Mouse (Mus musculus) heart, adult 9 months (tissue): Measurements from ENCODE around the gene Batf3.

Experiments
- DNase-seq, 2 experiments: peaks; one replicate each; pipeline ENCODE4 v3.0.0; 2022; ENCODE audit warnings: low spot score in 2 of 2

Batf3 gene

DNA sequence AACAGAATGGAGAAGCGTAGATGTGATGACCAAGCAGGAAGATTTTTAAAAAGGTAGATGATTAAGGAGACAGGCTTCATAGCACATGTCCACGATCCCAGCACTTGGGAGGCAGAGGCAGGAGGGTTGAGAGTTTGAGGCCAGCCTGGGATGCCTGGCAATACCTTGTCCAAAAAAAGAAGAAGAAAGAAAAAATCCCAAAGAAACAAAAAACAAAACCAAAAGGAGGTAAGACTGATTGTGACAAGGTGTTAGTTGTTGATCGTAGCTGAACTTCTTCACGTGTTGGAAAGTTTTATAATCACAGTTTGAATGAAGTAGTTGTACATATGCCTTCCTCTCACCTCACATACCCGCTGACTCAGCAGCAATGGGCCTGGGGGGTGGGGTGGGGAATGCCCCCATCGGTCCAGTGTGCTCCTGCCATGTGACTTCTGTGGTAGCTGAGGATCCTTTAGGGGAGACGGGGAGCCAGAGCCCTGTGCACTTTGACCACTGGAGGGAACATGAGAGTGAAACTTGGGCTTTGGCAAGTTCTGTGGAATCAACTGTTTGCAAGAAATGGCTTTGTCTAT, 11.3 kb upstream of the Batf3 start:
- DNase-seq, result no peak

DNA sequence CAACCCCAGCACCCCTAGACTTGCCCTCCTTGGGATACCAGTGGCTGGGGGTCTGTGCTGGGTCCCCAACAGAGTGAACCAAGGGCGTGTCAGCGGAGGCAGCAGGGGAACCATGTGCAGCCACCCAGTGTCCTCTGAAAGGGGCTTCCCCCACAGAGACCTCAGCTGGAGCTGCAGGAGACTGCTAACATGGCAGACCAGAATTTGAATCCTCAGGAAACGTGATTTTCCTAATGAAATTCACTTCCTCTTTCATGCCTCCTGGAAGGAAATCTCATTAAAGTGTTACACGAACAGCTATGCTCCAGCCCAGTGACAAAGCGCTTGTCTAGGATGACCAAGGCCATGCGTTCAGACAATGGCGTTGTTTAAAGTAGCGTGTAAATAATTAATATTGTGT, 10.7 kb upstream of the Batf3 start:
- no peak for DNase-seq

- no peak for DNase-seq
Measured at GRCm38 (mm10) chr1:191087955-191088354, 9.7 kb upstream of the Batf3 start.

- no peak for DNase-seq
Measured at GRCm38 (mm10) chr1:191089355-191089754, 8.3 kb upstream of the Batf3 start.

DNA sequence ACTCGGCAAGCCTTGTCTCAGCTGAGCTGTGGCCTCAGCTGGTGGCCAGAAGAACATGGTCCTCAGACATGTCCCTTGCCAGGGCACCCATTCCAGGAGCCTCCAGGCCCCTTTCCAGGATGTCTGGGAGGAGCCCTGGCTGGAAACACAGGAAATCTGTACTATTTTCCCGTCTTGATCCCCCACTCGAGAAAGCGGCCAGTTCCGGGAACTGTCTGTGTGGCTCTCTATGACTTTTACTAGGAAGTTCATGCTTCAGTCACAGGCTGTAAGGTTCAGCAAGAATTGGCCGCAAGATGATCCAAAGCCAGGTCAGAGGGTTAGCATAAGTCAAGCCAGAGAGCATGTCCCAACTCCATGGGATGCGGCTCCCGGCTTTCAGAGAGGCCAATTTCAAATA, 5.6 kb upstream of the Batf3 start:
- DNase-seq, result no peak

DNA sequence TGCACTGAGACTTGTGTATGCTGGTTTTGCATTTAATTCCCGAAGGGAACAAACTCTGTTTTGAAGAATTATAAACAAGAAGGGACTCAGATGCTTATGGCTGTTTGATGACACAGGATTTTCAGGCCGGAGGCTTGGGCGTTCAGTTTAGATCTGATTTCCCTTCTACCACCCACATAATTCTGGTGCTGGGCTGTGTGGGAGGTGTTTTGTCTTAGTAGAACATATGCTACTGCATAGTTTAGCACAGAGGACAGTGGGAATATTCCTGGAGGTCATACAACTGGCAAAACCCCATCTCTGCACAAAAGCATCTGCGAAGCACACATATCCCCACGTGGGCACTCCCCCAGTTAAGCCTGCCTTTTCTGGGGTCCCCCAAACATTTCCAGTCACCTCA, 4.1 kb upstream of the Batf3 start:
- no peak for DNase-seq

GRCm38 (mm10) chr1:191095019-191095418, 2.6 kb upstream of the Batf3 start:
- no peak for DNase-seq

GRCm38 (mm10) chr1:191096871-191097681, 571 bp upstream of the Batf3 start:
- no peak for DNase-seq

GRCm38 (mm10) chr1:191099114-191099513, 1.5 kb downstream of the Batf3 start:
- DNase-seq, result no peak

GRCm38 (mm10) chr1:191099772-191100291, 2.2 kb downstream of the Batf3 start:
- DNase-seq, result no peak

DNA sequence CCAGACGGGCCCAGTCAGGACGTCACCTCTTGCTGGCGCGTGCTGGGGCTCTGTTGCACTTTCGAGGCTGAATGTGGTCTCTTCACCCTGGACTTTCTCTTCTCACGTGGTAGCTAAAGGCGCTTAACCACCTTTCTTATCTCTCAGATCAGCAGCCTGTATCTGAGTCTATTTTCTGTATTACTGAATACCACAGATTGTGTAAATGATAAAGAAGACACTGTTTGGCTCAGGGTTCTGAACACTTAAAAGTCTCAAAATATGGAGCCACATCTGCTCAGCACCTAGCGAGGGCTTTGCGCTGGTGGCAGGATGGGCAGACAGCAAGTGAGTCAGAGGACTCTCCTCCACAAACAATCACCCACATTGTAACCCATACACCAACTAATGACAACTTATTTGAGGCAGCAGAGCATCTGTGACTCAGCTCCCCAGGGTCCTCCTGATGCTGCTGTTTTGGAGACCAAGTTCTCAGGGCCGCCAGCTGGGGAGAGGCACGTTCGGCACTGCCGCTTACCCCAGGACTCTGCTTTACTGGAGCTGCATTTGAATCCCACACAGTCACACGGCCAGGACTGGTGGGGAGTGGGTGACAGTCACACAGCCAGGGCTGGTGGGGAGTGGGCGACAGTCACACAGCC, 5.2 kb downstream of the Batf3 start:
- no peak for DNase-seq

GRCm38 (mm10) chr1:191105246-191105645, 7.6 kb downstream of the Batf3 start:
- no peak for DNase-seq

GRCm38 (mm10) chr1:191107306-191107705, 9.7 kb downstream of the Batf3 start:
- no peak for DNase-seq

DNA sequence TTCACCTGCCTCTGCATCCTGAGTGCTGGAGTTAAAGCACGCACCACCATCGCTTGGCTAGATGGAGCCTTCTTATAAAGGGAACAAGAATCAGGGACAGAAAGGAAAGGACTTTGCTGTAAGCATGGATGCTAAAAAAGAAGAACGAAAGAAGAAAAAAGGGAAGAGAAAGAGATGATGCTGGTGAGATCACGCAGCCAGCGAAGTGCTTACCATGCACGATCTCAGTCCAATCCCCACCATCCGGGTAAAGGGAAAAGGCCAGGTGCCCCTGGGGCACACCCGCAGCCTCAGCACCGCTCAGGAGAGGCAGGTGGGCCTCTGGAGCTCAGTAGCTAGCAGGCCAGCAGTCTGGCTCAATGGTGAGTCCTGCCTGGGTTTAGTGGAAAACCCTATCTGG, 12.3 kb downstream of the Batf3 start:
- no peak for DNase-seq

DNA sequence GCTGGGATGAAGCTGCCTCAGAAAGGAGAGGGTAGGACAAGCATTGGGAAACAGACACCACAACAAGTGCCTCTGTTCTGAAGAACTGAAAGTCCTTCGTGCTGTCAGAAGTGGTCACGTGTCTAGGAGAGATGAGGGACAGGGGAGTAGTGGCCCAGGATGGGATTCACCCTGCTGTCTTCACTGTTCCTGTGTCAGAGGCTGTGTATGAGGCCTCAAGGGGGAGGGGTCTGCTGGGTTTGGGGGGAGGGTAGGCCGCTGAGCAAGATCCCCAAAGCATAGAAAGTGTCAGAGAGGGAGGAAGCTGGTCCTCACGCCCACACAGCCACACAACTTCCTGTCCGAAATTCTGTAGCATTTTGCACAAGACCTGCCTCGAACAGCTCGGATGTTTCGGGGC, 13.5 kb downstream of the Batf3 start:
- peak in 1 of 2 experiments; percentile 28 for DNase-seq

- DNase-seq, result peak in 1 of 2 experiments; percentile 27
Measured at GRCm38 (mm10) chr1:191114868-191115267, 17.2 kb downstream of the Batf3 start.

DNA sequence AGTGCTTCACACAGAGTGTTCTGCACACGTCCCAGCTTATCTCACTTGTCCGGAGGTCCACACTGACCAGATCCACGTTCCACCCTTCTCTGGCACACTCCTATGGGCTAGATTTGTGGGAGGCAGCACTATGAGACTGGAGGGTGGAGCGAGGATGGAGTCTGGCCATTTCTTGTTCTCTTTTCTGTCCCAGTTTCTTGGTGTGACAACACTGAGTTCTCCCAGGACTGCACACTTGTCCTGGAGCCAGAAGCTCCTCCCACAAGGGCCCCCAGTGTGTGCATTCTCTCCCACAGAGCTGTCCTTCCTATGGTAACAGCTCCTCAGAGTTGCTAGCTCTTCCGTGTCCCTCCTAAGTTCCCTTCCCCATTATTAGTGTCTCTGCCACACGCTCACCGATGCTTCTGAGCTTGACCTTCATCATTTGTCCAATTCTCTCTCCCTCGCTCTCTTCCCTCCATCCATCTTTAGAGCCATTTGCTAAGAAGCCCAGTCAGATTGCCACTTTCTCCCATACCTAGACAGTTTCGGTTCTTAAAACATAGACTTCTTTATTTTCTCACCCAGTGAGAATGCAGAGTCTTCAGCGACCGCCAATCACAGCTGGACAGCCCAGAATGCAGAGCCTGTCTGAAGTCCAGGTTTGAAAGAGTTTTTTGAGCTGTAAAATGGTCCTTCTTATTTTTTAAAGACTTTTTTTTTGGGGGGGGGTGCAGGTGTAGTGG, 18.0 kb downstream of the Batf3 start:
- DNase-seq, result peak; percentile 31 to 46

DNA sequence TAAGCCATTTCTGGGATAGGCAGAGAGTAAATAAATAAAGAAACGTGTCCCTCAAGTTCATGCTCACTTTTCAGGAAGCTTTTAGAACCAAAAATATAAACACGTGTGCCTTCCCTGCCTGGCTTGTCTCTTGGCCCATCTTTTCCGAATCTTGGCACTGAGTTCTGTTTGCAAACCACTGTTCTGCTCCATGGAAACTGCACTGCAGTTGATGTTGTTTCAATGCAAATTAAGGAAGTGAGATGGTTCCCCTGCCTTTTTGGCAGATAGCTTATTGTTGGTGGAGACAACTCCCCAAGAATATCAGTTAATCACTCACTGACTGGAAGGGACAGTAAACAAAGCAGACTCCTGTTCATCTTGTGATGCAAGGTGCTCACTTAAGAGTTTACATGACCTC, 25.1 kb downstream of the Batf3 start:
- peak; percentile 36 to 53 for DNase-seq

GRCm38 (mm10) chr1:191123696-191124095, 26.0 kb downstream of the Batf3 start:
- no peak for DNase-seq

DNA sequence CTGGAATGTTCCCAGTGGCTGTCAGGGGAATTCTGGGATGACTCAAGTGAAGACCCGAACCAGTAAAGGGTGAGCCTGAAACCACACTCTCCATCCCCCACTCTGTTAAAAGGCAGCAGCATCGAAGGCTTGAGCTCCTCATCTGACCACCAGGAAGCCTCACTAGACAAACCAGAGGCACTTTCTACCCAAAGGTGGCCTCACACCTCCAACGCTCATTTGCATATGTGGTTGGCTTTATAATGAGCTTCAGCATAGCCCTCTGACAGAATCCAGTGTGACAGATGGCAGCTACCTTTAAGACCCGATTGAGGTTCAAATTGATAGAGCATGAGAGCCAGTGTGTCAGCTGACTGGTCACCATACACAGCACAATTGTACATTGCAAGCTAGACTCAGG, 26.6 kb downstream of the Batf3 start:
- no peak for DNase-seq

- peak; percentile 46 to 50 for DNase-seq
Measured at GRCm38 (mm10) chr1:191125811-191126638, 28.4 kb downstream of the Batf3 start.
